Mouse (Mus musculus) testis, adult 2 months (tissue): ENCODE results near the gene Ell3. TPM values are rescaled to one million over a fixed set of nuclear protein-coding genes. Genes with fewer than 3 reads are reported as not detected.
A peak's percentile ranks its signal among the peaks of the same experiment; 100 is the strongest.
"Not testable (repeated sequence)": the region's sequence is repeated elsewhere in the genome, so short reads cannot be mapped to it uniquely, and the experiment has no call there.

Experiments
- H3K27ac ChIP-seq: fragments of 200-500 bp; 2 replicates; pipeline ENCODE4 v1.5.1; 2012; ENCODE audit warnings: low read depth, low read length; ENCODE audit not compliant: control insufficient read depth, insufficient read depth
- H3K27me3 ChIP-seq: fragments of 200-500 bp; 2 replicates; pipeline ENCODE4 v1.6.1; 2012; ENCODE audit warnings: mild to moderate bottlenecking, low read length, moderate library complexity; ENCODE audit not compliant: control insufficient read depth, insufficient read depth
- H3K36me3 ChIP-seq: fragments of 200-500 bp; 2 replicates; pipeline ENCODE4 v1.6.1; 2012; ENCODE audit warnings: mild to moderate bottlenecking, low read length; ENCODE audit not compliant: control insufficient read depth, insufficient read depth
- H3K4me1 ChIP-seq: fragments of 200-500 bp; 2 replicates; pipeline ENCODE4 v1.6.1; 2012; ENCODE audit warnings: low read length; ENCODE audit not compliant: control insufficient read depth, insufficient read depth
- H3K4me3 ChIP-seq: fragments of 200-500 bp; 2 replicates; pipeline ENCODE4 v1.5.1; 2012; ENCODE audit warnings: low read depth, mild to moderate bottlenecking, low read length, moderate library complexity, mixed read lengths; ENCODE audit not compliant: control insufficient read depth
- CTCF ChIP-seq: fragments of 200-500 bp; IDR thresholded peaks from 2 replicates; pipeline ENCODE4 v1.5.1; 2012; ENCODE audit warnings: low read depth, mild to moderate bottlenecking, inconsistent platforms, low read length, moderate library complexity; ENCODE audit not compliant: control insufficient read depth, insufficient read depth, insufficient replicate concordance
- POLR2A ChIP-seq: fragments of 200-500 bp; IDR thresholded peaks from 2 replicates; pipeline ENCODE4 v1.6.1; 2012; ENCODE audit warnings: low read depth, mild to moderate bottlenecking, inconsistent platforms, low read length, moderate library complexity; ENCODE audit not compliant: control insufficient read depth
- polyA plus RNA-seq: library from polyadenylated mRNA; depleted of rRNA; stranded (reverse); fragments of >200 nt; gene quantifications from 2 replicates; pipeline ENCODE4 v1.2.3, GENCODE M21; 2012

Gene Ell3
- polyA plus RNA-seq, 1 experiment: 5.8 TPM

DNA sequence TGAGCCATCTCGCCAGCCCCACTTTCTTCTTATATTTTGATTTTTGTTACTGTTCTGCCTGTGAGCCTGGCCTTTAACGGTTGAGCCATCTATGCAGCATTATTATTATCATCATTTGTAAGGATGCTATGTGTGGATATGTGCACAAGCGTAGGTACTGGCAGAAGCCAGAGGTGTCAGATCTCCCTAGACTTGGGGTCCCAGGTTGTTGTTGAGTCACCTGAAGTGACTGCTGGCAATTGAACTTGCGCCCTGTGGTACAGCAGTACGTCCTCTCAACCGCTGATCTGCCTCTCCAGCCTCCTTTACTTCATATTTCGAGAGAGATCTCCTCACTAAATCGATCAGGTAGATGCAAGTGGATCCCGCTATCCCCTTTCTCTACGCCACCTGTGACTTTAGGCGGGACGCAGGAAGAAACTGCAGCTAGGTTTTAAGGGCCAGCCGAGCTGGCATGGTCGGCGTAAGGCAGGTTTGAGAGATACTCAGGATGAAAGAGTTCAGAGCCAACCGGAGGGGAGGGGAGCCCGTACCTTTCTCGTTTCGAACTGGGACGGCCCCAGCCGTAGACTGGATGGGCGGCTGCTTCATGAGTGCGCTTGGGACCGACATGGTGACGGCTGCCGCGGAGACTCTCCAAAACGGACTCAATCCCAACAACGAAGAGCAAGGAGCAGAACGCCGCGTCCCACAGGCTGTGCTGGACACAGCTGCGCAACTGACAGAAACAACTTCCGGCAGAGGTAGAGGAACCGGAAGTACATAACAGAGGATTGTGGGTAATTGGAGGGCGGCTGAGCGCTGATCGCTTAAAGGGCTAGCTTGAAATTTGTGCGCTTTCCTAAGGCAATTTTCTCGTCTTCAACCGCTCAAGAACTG lies 29.5 kb upstream of the Ell3 start, which contains the start of gene Mfap1b:
TSS of gene Mfap1b (minus strand) at position 767 of the 879 bp plus-strand sequence.
- not testable (repeated sequence) for H3K36me3 ChIP-seq, H3K27me3 ChIP-seq, H3K4me1 ChIP-seq
- H3K27ac ChIP-seq: peak within 1 kb of the TSS; percentile 93
- peak; percentile 97 for TF ChIP-seq POLR2A
- peak within 1 kb of the TSS; percentile 96 for H3K4me3 ChIP-seq

DNA sequence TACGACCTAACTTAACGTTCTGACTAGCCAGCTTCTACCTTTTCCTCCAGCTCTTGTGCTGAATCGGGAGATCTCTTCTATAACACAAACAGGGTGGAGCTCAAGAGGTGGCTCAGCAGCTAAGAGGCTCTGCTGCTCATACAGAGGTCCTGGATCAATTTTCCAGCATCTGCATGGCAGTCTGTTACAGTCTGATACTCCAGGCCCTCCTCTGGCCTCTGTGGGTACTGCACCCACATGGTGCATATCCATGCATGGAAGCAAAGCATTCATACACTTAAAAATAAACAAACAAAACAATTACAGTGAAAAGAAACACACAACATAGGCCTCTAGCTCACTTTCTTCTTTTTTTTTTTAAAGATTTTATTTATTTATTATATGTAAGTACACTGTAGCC lies 28.7 kb upstream of the Ell3 start:
- not testable (repeated sequence) for H3K27me3 ChIP-seq, H3K27ac ChIP-seq, H3K36me3 ChIP-seq, H3K4me3 ChIP-seq, H3K4me1 ChIP-seq

DNA sequence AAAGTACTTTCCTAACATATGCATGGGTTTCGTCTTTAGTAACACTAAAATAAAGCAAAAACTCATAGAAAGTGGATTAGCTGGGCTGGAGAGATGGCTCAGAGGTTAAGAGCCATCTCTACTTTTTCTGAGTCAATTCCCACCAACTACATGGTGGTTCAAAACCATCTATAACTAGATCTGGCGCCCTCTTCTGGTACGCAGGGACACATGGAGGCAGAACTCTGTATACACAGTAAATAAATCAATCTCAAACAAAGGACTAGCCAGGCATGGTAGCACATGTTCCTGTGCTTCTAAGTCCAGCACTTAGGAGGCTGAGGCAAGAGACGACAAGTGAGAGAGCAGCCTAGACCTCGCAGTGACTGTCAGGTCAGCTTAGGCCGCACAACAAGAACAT lies 24.9 kb upstream of the Ell3 start:
- not testable (repeated sequence) for H3K36me3 ChIP-seq, H3K4me3 ChIP-seq, H3K4me1 ChIP-seq, H3K27ac ChIP-seq, H3K27me3 ChIP-seq

DNA sequence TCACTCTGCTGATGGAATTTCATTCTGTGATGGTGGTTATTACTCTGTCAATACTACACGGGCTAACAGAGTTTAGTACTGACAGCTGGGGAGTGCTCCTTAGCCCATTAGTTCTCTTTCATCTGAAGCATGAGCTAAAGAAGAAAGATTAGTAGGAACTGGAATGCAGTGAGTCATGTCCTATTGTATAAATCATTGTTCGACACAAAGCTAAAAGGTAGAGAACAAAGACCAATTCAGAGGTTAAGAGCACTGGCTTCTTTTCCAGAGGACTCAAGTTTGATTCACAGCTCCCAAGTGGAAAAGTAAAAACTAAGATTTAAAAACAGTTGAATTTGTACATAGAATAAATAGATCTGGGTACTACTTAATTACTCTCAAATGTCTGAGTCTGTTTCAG lies 16.0 kb upstream of the Ell3 start:
- Histone ChIP-seq H3K27ac (no peak overlapping the region), H3K4me3 (no peak overlapping the region; the same call in 1 of the 2 replicates), H3K27me3 (no peaks in the 10 kb centered on the region), H3K36me3 (no peaks in the 10 kb centered on the region), H3K4me1 (peaks cover 3% of the 10 kb centered on the region)
- no peak for TF ChIP-seq POLR2A

DNA sequence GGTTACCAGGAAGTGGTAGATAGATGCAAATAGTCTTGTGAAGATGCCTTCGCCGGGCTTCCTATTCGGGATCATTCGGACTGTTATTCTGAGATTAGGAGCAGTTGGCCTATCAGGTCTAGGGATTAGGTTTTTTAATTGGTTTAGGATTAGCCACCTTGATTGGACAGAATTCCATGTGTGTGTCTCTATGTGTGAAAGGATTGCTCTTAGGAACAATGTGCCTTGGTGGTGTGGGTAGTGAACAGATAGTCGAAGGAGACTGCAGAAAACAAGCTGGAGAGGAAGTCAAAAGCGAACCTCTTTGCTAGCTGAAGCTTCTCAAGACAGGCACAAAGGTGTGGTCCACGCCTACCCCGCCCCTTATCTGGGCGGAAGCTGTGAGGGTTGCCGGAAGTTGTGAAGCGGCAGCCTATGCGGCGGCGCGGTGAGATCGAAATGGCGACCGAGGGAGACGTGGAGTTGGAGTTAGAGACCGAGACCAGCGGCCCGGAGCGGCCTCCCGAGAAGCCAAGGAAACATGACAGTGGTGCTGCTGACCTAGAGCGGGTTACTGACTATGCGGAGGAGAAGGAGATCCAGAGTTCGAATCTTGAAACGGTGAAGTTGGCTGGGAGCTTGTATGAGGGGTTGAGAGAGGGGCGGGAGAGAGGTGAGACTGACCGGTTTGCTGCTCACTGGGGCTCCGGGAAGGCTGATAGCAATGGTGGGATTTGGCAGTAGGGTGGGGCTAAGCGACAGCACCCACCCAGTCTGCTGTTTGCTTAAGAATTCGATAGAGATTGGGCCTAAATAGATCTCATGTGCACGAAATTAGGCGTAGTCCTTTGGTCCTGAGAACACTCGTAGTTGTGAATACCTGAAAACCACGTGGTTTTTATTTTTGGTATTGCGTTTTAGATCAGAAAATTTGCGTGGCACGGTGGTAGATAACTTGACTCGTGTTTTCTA lies 12.9 kb upstream of the Ell3 start, which contains the start of gene Serinc4:
TSS of gene Serinc4 (minus strand) at position 90 of the 951 bp plus-strand sequence.
- peaks cover 3% of the 10 kb centered on the region for H3K4me1 ChIP-seq
- TF ChIP-seq CTCF: no peak
- TF ChIP-seq POLR2A: peak; percentile 95
- no peaks in the 10 kb centered on the region for H3K36me3 ChIP-seq
- no peaks in the 10 kb centered on the region for H3K27me3 ChIP-seq
- H3K27ac ChIP-seq: peak within 1 kb of the TSS; percentile 91
- H3K4me3 ChIP-seq: peak within 1 kb of the TSS; percentile 97

DNA sequence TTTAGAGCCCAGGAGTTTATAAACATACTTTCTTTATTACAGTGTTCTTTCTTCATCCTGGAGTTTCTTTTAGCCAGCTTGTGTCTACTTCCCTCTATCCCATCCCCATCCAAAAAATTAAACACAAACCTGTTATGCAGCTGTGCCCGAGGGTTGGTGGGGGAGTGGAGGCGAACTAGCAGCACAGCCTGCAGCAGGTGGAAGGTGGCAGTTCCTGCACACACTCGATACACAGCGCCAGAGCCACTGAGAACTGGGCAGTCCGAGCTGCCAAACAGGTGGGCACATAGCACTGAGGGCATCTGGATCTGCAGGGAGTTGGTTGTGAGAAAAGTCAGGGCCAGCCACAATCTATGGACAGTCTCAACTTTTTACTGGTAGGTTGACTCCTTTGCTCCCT lies 11.5 kb upstream of the Ell3 start:
- Histone ChIP-seq H3K27ac (no peak overlapping the region), H3K4me1 (peaks cover 3% of the 10 kb centered on the region), H3K27me3 (no peaks in the 10 kb centered on the region), H3K4me3 (no peak overlapping the region; the same call in 1 of the 2 replicates), H3K36me3 (no peaks in the 10 kb centered on the region; the same call in 1 of the 2 replicates)
- TF ChIP-seq CTCF (no peak), POLR2A (no peak)

DNA sequence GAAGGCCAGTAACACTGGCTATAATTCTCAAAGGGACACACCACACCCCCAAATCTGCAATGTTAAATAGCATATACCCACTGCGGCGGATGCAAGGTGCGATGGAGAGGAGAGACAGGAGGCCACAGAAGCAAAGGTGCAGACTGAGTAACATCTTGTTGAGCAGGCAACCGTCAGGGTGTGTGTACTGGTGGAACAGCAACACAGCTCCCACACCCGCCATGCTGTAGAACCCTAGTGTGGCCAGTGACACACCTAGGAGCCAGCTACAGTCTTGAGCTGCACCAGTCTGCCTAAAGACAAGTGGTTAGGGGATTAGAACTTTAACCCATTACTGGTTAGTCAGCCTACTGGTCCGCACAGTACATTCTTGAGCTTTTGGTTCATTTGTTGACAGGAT lies 9.8 kb upstream of the Ell3 start:
- Histone ChIP-seq H3K27ac (no peak overlapping the region), H3K36me3 (peaks cover 2% of the 10 kb centered on the region), H3K4me3 (no peak overlapping the region), H3K4me1 (peaks cover 5% of the 10 kb centered on the region), H3K27me3 (no peaks in the 10 kb centered on the region)
- TF ChIP-seq CTCF (no peak), POLR2A (no peak)

DNA sequence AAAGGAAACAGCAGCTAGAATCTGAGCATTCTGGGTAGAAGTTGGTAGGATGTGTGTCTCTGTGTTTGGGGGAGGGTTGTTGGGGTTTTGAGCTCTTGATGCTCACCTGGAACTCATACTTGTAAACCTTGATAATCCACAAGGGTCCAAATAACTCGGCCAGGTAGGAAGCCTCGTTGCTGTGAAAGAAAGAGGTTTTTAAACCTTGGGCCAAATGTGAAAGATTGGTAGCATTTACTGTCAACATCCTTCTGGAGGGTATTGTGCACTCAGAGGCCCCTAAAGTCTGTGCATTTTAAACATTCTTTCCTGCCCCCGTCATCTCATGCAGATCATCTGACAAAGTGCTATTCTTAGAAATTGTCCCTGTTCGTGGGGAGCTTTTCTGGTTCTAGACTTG lies 8.9 kb upstream of the Ell3 start, which contains the start of gene Hypk:
TSS of gene Hypk (plus strand) at position 301 of the 400 bp plus-strand sequence.
- peaks cover 5% of the 10 kb centered on the region for H3K4me1 ChIP-seq
- TF ChIP-seq CTCF (no peak), POLR2A (no peak)
- no peaks in the 10 kb centered on the region for H3K27me3 ChIP-seq
- no peak within 1 kb of the TSS for H3K4me3 ChIP-seq
- no peak within 1 kb of the TSS for H3K27ac ChIP-seq
- H3K36me3 ChIP-seq: peaks cover 2% of the 10 kb centered on the region
